Mouse (Mus musculus) kidney, postnatal 4 days (tissue): ENCODE results near the gene Gm14124.
"Not testable (repeated sequence)": the region's sequence is repeated elsewhere in the genome, so short reads cannot be mapped to it uniquely, and the experiment has no call there.

Source experiments
- DNase-seq, 2 experiments: peaks; one replicate each; pipeline ENCODE4 v3.0.0; 2021; ENCODE audit warnings: mixed read lengths in 2 of 2

Gm14124 gene

GRCm38 (mm10) chr2:150257291-150257690 is at the start of gene Gm14124:
TSS of gene Gm14124 (plus strand) at chr2:150257517.
- not testable (repeated sequence) for DNase-seq

GRCm38 (mm10) chr2:150217600-150218362 is 39.5 kb upstream of the Gm14124 start, which contains the start of gene Zfp937:
TSS of gene Zfp937 (plus strand) at chr2:150218073.
- peak; percentile 82 to 89 for DNase-seq

DNA sequence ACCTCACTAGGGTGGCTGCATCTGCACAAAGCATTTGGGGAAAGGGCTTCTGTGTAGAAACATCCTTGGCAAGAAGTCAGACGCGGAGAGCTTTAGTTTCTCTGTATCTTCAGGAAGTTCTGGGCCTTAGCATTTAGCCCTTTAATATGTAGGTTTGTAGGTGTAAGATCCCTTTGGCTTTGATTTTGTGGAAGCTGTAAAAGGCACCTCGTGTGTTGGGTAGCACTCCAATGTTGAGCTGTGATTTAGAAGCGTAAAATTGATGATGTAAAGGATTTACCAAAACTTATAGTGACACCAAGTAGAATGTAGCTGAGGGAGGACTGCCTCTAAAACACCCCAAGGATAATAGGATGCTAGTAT is 39.0 kb upstream of the Gm14124 start:
- DNase-seq = not testable (repeated sequence)

GRCm38 (mm10) chr2:150223263-150223662 is 34.1 kb upstream of the Gm14124 start:
- DNase-seq = not testable (repeated sequence)

DNA sequence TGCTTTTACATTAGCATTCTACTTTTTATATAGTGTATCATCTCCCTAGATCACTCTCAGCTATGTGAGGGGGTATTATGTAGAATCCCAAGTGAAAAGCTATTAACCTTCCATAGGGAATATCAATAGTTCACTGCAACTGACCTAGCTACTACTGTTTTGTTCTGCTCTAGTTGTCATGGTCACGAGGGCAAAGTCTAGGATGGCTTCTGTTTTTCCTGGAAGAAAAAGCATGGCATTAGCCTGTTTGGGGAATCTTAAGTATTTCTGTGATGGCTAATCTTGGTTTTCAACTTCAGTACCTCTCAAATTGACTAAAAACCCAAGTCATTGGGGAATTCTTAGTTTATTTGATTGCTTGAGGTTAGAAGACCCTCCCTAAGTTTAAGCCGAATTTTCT is 14.1 kb upstream of the Gm14124 start:
- DNase-seq = no peak

GRCm38 (mm10) chr2:150255491-150255890 is 1.8 kb upstream of the Gm14124 start, which contains the start of gene Gm21994:
TSS of gene Gm21994 (minus strand) at chr2:150255591.
- not testable (repeated sequence) for DNase-seq

DNA sequence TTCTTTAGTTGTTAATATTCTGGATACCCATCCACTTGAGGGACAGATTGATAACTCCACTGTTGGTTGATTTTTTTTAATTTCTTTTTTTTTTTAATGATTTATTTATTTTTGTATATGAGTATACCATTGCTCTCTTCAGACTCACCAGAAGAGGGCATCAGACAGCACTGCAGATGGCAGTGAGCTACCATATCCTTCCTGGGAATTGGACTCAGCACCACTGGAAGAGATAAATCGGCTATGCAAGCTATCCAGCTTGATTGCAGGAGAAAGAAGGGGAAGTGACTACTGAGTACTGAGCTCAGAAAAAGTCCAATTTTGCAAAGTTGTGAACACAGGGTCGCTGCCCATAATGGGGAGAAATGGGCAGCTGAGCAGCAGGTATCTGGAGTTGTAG is 456 bp upstream of the Gm14124 start:
- not testable (repeated sequence) for DNase-seq

DNA sequence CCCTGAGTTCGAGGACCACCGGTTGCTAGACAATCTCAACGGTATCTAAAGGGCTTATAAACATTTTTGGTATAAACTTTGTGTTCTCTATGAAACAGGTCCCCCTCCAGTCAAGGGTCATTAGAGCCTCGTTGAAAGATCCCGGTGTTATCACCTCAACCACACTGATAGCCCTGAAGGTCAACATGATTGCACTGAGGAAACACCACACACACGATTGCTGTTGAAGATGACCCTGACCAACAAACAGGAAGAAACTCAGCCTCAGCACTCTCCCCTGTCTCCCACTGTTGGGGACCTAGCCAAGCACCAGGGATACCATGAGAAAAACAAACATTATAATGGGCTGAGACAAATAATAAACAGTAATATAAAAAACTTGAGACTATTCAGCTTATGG is 36.4 kb downstream of the Gm14124 start:
- no peak for DNase-seq

GRCm38 (mm10) chr2:150299096-150299495 is 41.8 kb downstream of the Gm14124 start:
- DNase-seq = no peak

DNA sequence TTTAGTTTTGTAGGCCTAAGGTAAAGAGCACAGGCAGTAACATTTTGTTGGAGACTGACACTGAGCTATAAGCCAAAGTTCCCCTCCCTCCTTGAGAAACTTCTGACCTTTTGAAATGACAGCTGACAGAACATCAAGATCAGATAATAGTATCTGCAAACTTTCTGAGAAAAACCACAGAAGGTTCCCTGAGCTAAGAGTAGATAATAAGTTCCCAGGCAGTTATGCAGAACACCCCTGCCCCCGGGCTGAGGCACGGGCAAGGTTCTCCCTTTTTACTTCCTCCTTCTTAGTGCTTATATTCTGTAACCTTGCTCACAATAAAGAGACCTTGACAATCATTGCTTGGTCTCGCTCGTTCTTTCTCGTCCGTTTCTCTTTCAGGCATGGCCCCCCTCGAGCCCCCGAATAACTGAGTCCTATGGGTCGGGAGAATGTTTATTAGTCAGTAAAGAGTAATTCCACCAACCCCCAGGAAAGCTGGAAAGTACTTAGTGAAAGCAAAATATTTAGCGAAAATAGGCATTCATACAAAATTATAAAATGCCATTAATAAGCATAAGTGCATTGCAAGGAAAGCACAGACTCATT is 50.0 kb downstream of the Gm14124 start:
- DNase-seq = no peak

GRCm38 (mm10) chr2:150310952-150311884 is 53.9 kb downstream of the Gm14124 start:
- DNase-seq = peak; percentile 95

DNA sequence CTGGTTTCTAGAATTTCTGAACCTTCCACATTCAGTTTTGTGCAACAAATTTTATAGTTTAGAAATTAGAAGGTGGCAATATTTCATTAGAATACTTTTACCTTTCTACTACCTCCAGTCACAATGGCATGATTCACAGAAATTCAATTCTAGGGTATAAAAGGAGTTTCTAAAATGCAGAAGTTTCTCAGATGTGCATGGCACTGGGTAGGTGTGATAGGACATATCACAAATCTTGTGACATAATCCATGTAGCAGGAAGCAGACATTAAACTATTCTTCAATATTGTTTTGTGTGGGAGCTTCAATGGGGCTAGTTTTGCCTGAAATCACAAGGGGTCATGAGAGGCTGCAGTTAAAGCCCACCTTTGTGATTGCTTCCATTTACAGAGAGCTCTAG is 58.8 kb downstream of the Gm14124 start:
- no peak for DNase-seq

- DNase-seq = no peak
Observed at GRCm38 (mm10) chr2:150318973-150319372, 61.7 kb downstream of the Gm14124 start.
